Mouse (Mus musculus): ENCODE results near the gene Cldn24. TPM values are rescaled to one million over a fixed set of nuclear protein-coding genes. Genes with fewer than 3 reads are reported as not detected.

Gene Cldn24
- polyA plus RNA-seq, 1 experiment from 2014 or later: not detected

DNA sequence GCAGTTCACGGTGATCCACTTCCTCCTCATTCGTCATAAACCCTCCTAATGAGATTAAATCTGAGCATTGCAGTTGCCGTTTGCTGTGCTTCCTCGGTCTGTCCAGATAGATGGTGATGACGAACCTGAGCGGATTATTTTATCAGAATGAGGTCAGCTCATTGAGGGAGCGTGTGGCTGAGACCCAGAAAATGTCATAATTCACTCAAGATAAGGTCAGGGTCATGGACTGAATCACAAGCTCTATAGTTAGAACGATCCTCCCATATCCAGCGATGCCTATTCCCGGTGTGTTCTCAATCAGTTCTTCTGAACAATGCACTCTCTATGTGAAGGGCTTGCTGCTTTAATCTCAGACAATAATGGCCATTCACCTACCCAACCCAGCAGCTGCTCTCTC, 34.2 kb upstream of the Cldn24 start:
- 50% methylated on average over 10 of the region's 10 CpGs for WGBS
- no peaks in the 10 kb centered on the region for H3K4me1 ChIP-seq (ENCODE audit: control insufficient read depth, insufficient read depth, low read length)
- H3K27ac ChIP-seq (ENCODE audit: low read length): no peak overlapping the region
- no peaks in the 10 kb centered on the region for H3K36me3 ChIP-seq (ENCODE audit: control insufficient read depth, insufficient read depth, low read length)
- no peak overlapping the region for H3K4me3 ChIP-seq (ENCODE audit: low read depth, low read length)
- H3K9ac ChIP-seq (replicated peaks; ENCODE audit: low read depth, low read length): no peak overlapping the region
- H3K9me3 ChIP-seq (ENCODE audit: control insufficient read depth, low read depth, low read length): no peaks in the 10 kb centered on the region
- H3K4me2 ChIP-seq (replicated peaks; ENCODE audit: low read depth, low read length): no peak overlapping the region
- H3K27me3 ChIP-seq (ENCODE audit: control insufficient read depth, insufficient read depth, low read length): no peaks in the 10 kb centered on the region
- no peak for ATAC-seq (ENCODE audit: insufficient number of reproducible peaks, insufficient read depth, low FRiP score, low read depth)

DNA sequence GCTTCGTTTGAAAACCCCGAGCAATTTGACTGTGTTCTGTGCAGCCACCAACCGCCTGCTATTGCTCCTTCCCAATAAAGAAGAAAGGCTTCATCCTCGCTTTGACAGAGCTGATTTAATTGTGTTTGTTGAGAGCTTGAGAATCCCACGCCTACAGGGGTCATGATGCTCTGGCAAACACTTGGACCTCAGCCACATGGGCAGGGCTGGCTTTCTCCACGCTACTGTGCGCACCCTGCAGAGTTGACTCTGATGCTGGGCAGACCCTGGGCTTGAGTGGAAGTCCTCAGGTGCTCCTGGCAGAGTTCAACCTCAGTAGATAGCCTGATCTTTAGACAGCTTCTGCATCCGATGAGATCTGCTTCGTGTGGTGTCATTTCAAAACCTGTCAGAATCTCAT, 30.0 kb upstream of the Cldn24 start:
- Histone ChIP-seq H3K4me3 (ENCODE audit: low read depth, low read length) (no peak overlapping the region), H3K36me3 (ENCODE audit: control insufficient read depth, insufficient read depth, low read length) (no peaks in the 10 kb centered on the region)

DNA sequence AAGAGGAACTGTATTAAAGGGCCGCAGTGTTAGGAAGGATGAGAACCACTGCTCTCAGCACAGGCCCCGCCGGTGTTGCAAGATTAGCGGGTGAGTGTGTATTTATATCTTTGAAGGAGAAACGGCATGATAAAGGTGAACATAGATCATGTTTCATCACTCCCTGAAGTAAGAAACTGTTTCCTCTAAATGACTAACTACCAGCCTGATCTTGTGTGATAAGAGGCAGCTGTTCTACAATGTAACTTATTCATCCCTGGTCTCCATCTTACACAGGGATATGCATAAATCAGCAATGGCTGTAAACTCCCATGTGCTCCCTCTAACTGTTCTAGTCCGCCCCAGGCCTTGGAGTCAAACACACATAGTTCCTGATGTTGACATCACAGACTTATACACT, 22.5 kb upstream of the Cldn24 start:
- no peak overlapping the region for H3K4me3 ChIP-seq (ENCODE audit: low read depth, low read length)
- no peak for ATAC-seq (ENCODE audit: insufficient number of reproducible peaks, insufficient read depth, low FRiP score, low read depth)

More for the DNA sequence above, 30.0 kb upstream of the Cldn24 start:
- H3K9ac ChIP-seq (replicated peaks; ENCODE audit: low read depth, low read length): no peak overlapping the region
- no peaks in the 10 kb centered on the region for H3K4me1 ChIP-seq (ENCODE audit: control insufficient read depth, insufficient read depth, low read length)
- no peak for ATAC-seq (ENCODE audit: insufficient number of reproducible peaks, insufficient read depth, low FRiP score, low read depth)
- no peak overlapping the region for H3K27ac ChIP-seq (ENCODE audit: low read length)
- H3K4me2 ChIP-seq (replicated peaks; ENCODE audit: low read depth, low read length): no peak overlapping the region
- H3K9me3 ChIP-seq (ENCODE audit: control insufficient read depth, low read depth, low read length): no peaks in the 10 kb centered on the region
- 70% methylated on average over 9 of the region's 9 CpGs for whole genome bisulfite sequencing
- H3K27me3 ChIP-seq (ENCODE audit: control insufficient read depth, insufficient read depth, low read length): no peaks in the 10 kb centered on the region

DNA sequence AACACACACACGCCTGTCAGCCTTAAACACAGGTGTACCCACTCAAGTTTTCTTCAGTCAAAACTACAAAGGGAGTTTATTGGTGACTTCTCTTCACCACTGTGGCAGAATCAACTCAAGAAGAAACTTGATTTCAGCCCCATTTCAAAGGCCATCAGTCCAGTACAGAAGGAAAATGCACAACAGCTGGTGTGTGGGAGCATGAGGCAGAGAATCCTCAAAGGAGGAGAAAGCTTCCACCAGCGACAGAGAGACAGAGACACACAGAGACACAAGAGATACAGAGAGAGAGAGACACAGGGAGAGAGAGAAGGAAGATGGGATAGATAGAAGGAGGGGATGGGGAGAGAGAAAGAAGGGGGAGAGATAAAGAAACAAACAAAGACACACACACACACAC, 19.6 kb upstream of the Cldn24 start:
- ATAC-seq (ENCODE audit: insufficient number of reproducible peaks, insufficient read depth, low FRiP score, low read depth): no peak
- Histone ChIP-seq H3K27ac (ENCODE audit: low read length) (no peak overlapping the region), H3K9me3 (ENCODE audit: control insufficient read depth, low read depth, low read length) (no peaks in the 10 kb centered on the region), H3K27me3 (ENCODE audit: control insufficient read depth, insufficient read depth, low read length) (no peaks in the 10 kb centered on the region), H3K9ac (replicated peaks; ENCODE audit: low read depth, low read length) (no peak overlapping the region), H3K4me1 (ENCODE audit: control insufficient read depth, insufficient read depth, low read length) (no peaks in the 10 kb centered on the region), H3K4me2 (replicated peaks; ENCODE audit: low read depth, low read length) (no peak overlapping the region), H3K4me3 (ENCODE audit: low read depth, low read length) (no peak overlapping the region), H3K36me3 (ENCODE audit: control insufficient read depth, insufficient read depth, low read length) (no peaks in the 10 kb centered on the region)
- WGBS: 71% methylated on average over 2 of the region's 2 CpGs

More for the DNA sequence above, 22.5 kb upstream of the Cldn24 start:
- no peaks in the 10 kb centered on the region for H3K36me3 ChIP-seq (ENCODE audit: control insufficient read depth, insufficient read depth, low read length)
- no peaks in the 10 kb centered on the region for H3K4me1 ChIP-seq (ENCODE audit: control insufficient read depth, insufficient read depth, low read length)
- H3K9me3 ChIP-seq (ENCODE audit: control insufficient read depth, low read depth, low read length): no peaks in the 10 kb centered on the region
- no peak overlapping the region for H3K4me2 ChIP-seq (replicated peaks; ENCODE audit: low read depth, low read length)
- 32% methylated on average over 6 of the region's 6 CpGs for WGBS
- no peak overlapping the region for H3K9ac ChIP-seq (replicated peaks; ENCODE audit: low read depth, low read length)
- no peak overlapping the region for H3K27ac ChIP-seq (ENCODE audit: low read length)
- H3K27me3 ChIP-seq (ENCODE audit: control insufficient read depth, insufficient read depth, low read length): no peaks in the 10 kb centered on the region

DNA sequence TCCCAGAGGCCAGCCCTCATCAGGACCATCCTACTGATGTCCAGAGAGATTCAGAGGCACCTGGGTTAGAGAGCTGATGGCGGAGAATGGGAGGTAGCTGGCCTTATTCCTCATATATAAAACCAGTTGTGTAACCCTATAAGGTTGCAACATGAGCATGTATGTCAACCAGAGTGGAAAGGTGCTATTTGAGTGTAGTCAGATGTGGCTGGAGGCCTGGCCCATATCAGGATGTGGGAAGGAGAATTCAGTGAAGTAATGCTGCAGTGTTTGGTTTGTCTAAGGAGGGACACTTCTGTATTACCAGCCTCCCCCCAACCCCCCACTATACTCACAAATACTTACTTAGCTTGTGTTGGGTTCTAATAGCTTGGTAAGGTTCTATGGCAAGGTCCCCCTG, 17.7 kb upstream of the Cldn24 start:
- ATAC-seq (ENCODE audit: insufficient number of reproducible peaks, insufficient read depth, low FRiP score, low read depth): no peak
- Histone ChIP-seq H3K4me3 (ENCODE audit: low read depth, low read length) (no peak overlapping the region), H3K27ac (ENCODE audit: low read length) (no peak overlapping the region), H3K9ac (replicated peaks; ENCODE audit: low read depth, low read length) (no peak overlapping the region), H3K4me1 (ENCODE audit: control insufficient read depth, insufficient read depth, low read length) (no peaks in the 10 kb centered on the region), H3K9me3 (ENCODE audit: control insufficient read depth, low read depth, low read length) (no peaks in the 10 kb centered on the region), H3K27me3 (ENCODE audit: control insufficient read depth, insufficient read depth, low read length) (no peaks in the 10 kb centered on the region), H3K36me3 (ENCODE audit: control insufficient read depth, insufficient read depth, low read length) (no peaks in the 10 kb centered on the region), H3K4me2 (replicated peaks; ENCODE audit: low read depth, low read length) (no peak overlapping the region)
- WGBS: 85% methylated on average over 1 of the region's 1 CpGs

DNA sequence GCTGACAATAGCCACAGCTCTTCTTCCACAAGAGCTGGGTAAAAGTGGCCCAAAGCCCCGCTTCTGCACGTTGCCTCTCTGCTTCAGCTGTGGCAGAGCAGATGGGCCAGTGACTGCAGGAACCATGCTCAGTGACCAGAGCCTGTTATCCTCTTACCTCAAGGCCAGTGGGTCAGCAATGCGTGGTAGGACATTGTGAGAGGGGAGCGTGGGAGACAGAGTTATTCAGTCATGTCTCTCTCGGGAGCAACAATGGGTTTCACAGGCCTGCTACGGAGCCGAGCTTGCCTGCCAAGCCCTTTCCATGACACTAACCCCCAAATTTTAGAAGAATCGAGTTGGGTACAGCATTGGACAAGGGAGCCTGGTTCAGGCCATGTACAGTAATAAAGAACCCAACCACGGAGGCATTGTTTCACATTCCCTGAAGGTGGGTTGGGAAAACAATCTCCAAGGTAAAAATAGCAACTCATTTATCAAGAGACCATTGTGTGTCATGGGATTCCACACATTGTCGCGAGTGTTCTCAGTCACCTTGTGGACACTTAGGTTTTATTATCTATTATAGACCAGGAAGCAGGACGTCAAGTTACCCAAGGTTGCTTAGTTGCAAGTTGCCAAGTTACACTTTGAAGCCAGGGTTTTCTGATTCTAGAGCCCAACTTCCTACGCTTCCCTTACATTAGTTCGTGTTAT, 11.8 kb upstream of the Cldn24 start:
- Histone ChIP-seq H3K4me3 (ENCODE audit: low read depth, low read length) (no peak overlapping the region), H3K27ac (ENCODE audit: low read length) (no peak overlapping the region), H3K36me3 (ENCODE audit: control insufficient read depth, insufficient read depth, low read length) (no peaks in the 10 kb centered on the region), H3K4me1 (ENCODE audit: control insufficient read depth, insufficient read depth, low read length) (no peaks in the 10 kb centered on the region), H3K9me3 (ENCODE audit: control insufficient read depth, low read depth, low read length) (no peaks in the 10 kb centered on the region), H3K9ac (replicated peaks; ENCODE audit: low read depth, low read length) (no peak overlapping the region), H3K4me2 (replicated peaks; ENCODE audit: low read depth, low read length) (no peak overlapping the region), H3K27me3 (ENCODE audit: control insufficient read depth, insufficient read depth, low read length) (no peaks in the 10 kb centered on the region)
- WGBS: 82% methylated on average over 14 of the region's 14 CpGs
- no peak for ATAC-seq (ENCODE audit: insufficient number of reproducible peaks, insufficient read depth, low FRiP score, low read depth)

DNA sequence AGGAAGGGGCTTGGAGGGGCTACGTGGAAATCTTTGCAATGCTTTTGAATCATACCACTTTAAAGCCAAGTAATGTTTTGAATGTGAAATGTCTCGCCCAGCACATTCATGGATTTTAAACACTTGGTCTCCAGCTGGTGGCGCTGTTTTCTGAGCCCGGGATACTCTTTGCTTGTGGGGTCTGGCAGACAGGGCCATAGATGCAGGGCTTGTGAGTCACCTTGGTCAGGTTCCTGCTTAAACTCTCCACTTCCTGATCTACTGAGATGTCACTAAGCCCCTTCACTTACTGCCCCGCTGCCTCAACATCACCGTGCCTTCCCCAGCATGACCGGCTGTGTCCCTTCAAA, 11.3 kb upstream of the Cldn24 start:
- no peaks in the 10 kb centered on the region for H3K9me3 ChIP-seq (ENCODE audit: control insufficient read depth, low read depth, low read length)
- 80% methylated on average over 7 of the region's 7 CpGs for WGBS
- no peak overlapping the region for H3K27ac ChIP-seq (ENCODE audit: low read length)
- ATAC-seq (ENCODE audit: insufficient number of reproducible peaks, insufficient read depth, low FRiP score, low read depth): no peak
- H3K4me1 ChIP-seq (ENCODE audit: control insufficient read depth, insufficient read depth, low read length): no peaks in the 10 kb centered on the region
- no peaks in the 10 kb centered on the region for H3K27me3 ChIP-seq (ENCODE audit: control insufficient read depth, insufficient read depth, low read length)
- H3K9ac ChIP-seq (replicated peaks; ENCODE audit: low read depth, low read length): no peak overlapping the region
- no peaks in the 10 kb centered on the region for H3K36me3 ChIP-seq (ENCODE audit: control insufficient read depth, insufficient read depth, low read length)
- H3K4me2 ChIP-seq (replicated peaks; ENCODE audit: low read depth, low read length): no peak overlapping the region
- no peak overlapping the region for H3K4me3 ChIP-seq (ENCODE audit: low read depth, low read length)

DNA sequence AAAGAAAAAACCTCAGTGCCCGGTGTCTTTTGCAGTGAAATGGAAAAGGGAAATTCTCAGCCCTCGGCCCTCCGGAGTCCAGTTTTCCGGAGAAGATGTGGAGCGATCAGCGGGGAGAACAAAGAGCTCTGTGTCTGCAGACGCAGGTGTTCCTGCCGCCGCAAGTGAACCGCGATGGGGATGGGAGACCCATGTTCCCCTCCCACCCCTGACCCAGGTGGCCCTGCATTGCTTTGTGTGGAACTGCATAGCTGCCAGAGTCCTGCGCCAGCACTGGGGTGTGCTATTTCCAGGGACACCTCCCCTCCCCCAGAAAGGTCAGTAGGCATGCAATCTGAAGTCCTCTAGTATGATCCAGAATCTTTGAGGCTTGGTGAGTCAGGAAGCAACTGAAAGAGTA, 10.7 kb upstream of the Cldn24 start:
- Histone ChIP-seq H3K4me3 (ENCODE audit: low read depth, low read length) (no peak overlapping the region), H3K27me3 (ENCODE audit: control insufficient read depth, insufficient read depth, low read length) (no peaks in the 10 kb centered on the region), H3K9ac (replicated peaks; ENCODE audit: low read depth, low read length) (no peak overlapping the region), H3K27ac (ENCODE audit: low read length) (no peak overlapping the region), H3K4me2 (replicated peaks; ENCODE audit: low read depth, low read length) (no peak overlapping the region), H3K4me1 (ENCODE audit: control insufficient read depth, insufficient read depth, low read length) (no peaks in the 10 kb centered on the region), H3K36me3 (ENCODE audit: control insufficient read depth, insufficient read depth, low read length) (no peaks in the 10 kb centered on the region), H3K9me3 (ENCODE audit: control insufficient read depth, low read depth, low read length) (no peaks in the 10 kb centered on the region)
- ATAC-seq (ENCODE audit: insufficient number of reproducible peaks, insufficient read depth, low FRiP score, low read depth): peak; percentile 28; the same call in 1 of the 2 replicates
- 80% methylated on average over 12 of the region's 12 CpGs for WGBS

DNA sequence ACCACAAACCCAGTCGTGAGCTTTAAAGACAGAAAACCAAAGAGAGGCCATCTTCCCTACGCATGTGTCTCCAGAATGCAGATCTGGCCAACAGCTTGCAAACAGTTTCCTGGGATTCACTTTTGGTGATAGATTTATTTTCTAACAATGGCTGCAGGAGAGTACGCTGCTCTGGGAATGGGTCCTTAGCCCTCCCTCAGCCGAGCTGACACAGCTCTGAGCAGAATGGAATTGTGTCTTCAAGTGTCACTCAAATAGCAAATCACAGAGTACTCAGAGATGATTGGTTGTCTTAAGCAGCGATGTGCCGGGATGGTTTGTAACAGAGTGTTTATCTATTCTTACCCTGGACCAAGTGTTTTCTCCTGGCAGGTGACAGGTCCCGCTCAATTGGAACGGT, 2.9 kb upstream of the Cldn24 start:
- ATAC-seq (ENCODE audit: insufficient number of reproducible peaks, insufficient read depth, low FRiP score, low read depth): no peak
- no peaks in the 10 kb centered on the region for H3K27me3 ChIP-seq (ENCODE audit: control insufficient read depth, insufficient read depth, low read length)
- no peak overlapping the region for H3K9ac ChIP-seq (replicated peaks; ENCODE audit: low read depth, low read length)
- no peak overlapping the region for H3K4me3 ChIP-seq (ENCODE audit: low read depth, low read length)
- H3K9me3 ChIP-seq (ENCODE audit: control insufficient read depth, low read depth, low read length): no peaks in the 10 kb centered on the region
- H3K27ac ChIP-seq (ENCODE audit: low read length): no peak overlapping the region
- 84% methylated on average over 8 of the region's 8 CpGs for WGBS
- H3K4me2 ChIP-seq (replicated peaks; ENCODE audit: low read depth, low read length): no peak overlapping the region
- H3K36me3 ChIP-seq (ENCODE audit: control insufficient read depth, insufficient read depth, low read length): no peaks in the 10 kb centered on the region
- H3K4me1 ChIP-seq (ENCODE audit: control insufficient read depth, insufficient read depth, low read length): no peaks in the 10 kb centered on the region
